Mouse (Mus musculus) monocyte, adult 5-6 weeks (primary cell): Measurements from ENCODE around the gene Adra1d. TPM values are rescaled to one million over a fixed set of nuclear protein-coding genes. Genes with fewer than 3 reads are reported as not detected.

Source experiments
- ATAC-seq: fragments of 153-309, 156-312 bp; replicated peaks from 2 replicates; pipeline ENCODE4 v1.8.0; 2017; ENCODE audit warnings: mild to moderate bottlenecking; ENCODE audit not compliant: low TSS enrichment, insufficient number of reproducible peaks, severe bottlenecking, poor library complexity, low FRiP score
- total RNA-seq: library from RNA; stranded (forward); fragments of 200-1000, 200-491, 200-594 nt; gene quantifications from 3 replicates; pipeline ENCODE4 v1.2.3, GENCODE M21; 2017

Adra1d gene
- total RNA-seq, 1 experiment from 2014 or later, result not detected

- ATAC-seq, result peak; percentile 30; the same call in 1 of the 2 replicates
These were observed 16.4 kb downstream of the Adra1d start for GRCm38 (mm10) chr2:131545386-131546307.

- no peak for ATAC-seq
These were observed 19.6 kb downstream of the Adra1d start for GRCm38 (mm10) chr2:131542531-131542930.

- ATAC-seq, result no peak
These were observed 20.4 kb downstream of the Adra1d start for GRCm38 (mm10) chr2:131541686-131542085.

- no peak for ATAC-seq
These were observed 22.3 kb downstream of the Adra1d start for GRCm38 (mm10) chr2:131539780-131540179.

- no peak for ATAC-seq
These were observed 23.7 kb downstream of the Adra1d start for GRCm38 (mm10) chr2:131538341-131538740.

- ATAC-seq, result no peak
These were observed 26.9 kb downstream of the Adra1d start for GRCm38 (mm10) chr2:131535168-131535567.

GRCm38 (mm10) chr2:131531271-131531670, 30.8 kb downstream of the Adra1d start:
- ATAC-seq, result no peak

- peak; percentile 93 for ATAC-seq
These were observed 31.5 kb downstream of the Adra1d start for GRCm38 (mm10) chr2:131530623-131531008.

GRCm38 (mm10) chr2:131529898-131530622, 32.0 kb downstream of the Adra1d start:
- ATAC-seq, result no peak; the same call in 1 of the 2 replicates

- no peak for ATAC-seq
These were observed 35.0 kb downstream of the Adra1d start for GRCm38 (mm10) chr2:131527061-131527460.

GRCm38 (mm10) chr2:131520743-131521142, 41.3 kb downstream of the Adra1d start:
- ATAC-seq, result no peak

- no peak for ATAC-seq
These were observed 43.3 kb downstream of the Adra1d start for GRCm38 (mm10) chr2:131518790-131519189.

GRCm38 (mm10) chr2:131517550-131517949, 44.5 kb downstream of the Adra1d start:
- no peak for ATAC-seq

GRCm38 (mm10) chr2:131514055-131514621, 47.9 kb downstream of the Adra1d start:
- ATAC-seq, result no peak

- no peak for ATAC-seq
These were observed 48.6 kb downstream of the Adra1d start for GRCm38 (mm10) chr2:131513477-131513876.

GRCm38 (mm10) chr2:131510531-131510930, 51.6 kb downstream of the Adra1d start:
- no peak for ATAC-seq

- ATAC-seq, result peak; percentile 84
These were observed 52.3 kb downstream of the Adra1d start for GRCm38 (mm10) chr2:131509671-131510313.

- no peak for ATAC-seq
These were observed 53.6 kb downstream of the Adra1d start for GRCm38 (mm10) chr2:131508501-131508900.

- no peak for ATAC-seq
These were observed 55.7 kb downstream of the Adra1d start for GRCm38 (mm10) chr2:131506358-131506757.
